Mouse (Mus musculus) small intestine, adult 2 months (tissue): ENCODE results near the gene Cmtm2a. TPM values are rescaled to one million over a fixed set of nuclear protein-coding genes. Genes with fewer than 3 reads are reported as not detected.

Experiments
- H3K27ac ChIP-seq: fragments of 200-500 bp; 2 replicates; pipeline ENCODE4 v1.5.1; 2012; ENCODE audit warnings: low read depth, low read length, control low read depth, inconsistent platforms; ENCODE audit not compliant: insufficient read depth
- H3K27me3 ChIP-seq: fragments of 200-500 bp; 2 replicates; pipeline ENCODE4 v1.6.1; 2012; ENCODE audit warnings: mild to moderate bottlenecking, moderate library complexity, low read length, inconsistent platforms; ENCODE audit not compliant: control insufficient read depth, insufficient read depth
- H3K36me3 ChIP-seq: fragments of 200-500 bp; 2 replicates; pipeline ENCODE4 v1.6.1; 2012; ENCODE audit warnings: mild to moderate bottlenecking, low read length, control low read depth, inconsistent platforms; ENCODE audit not compliant: control insufficient read depth, insufficient read depth
- H3K4me1 ChIP-seq: fragments of 200-500 bp; 2 replicates; pipeline ENCODE4 v1.6.1; 2012; ENCODE audit warnings: low read length, inconsistent platforms, mixed read lengths; ENCODE audit not compliant: control insufficient read depth, insufficient read depth, insufficient read length
- H3K4me3 ChIP-seq: fragments of 200-500 bp; 2 replicates; pipeline ENCODE4 v1.5.1; 2012; ENCODE audit warnings: low read depth, mild to moderate bottlenecking, control low read depth, inconsistent platforms, low read length, moderate library complexity
- CTCF ChIP-seq: fragments of 200-500 bp; IDR thresholded peaks from 2 replicates; pipeline ENCODE4 v1.5.1; 2012; ENCODE audit warnings: low read depth, mild to moderate bottlenecking, control low read depth, inconsistent platforms, low read length, moderate library complexity, mixed read lengths; ENCODE audit not compliant: insufficient replicate concordance, insufficient read length; ENCODE audit errors: extremely low read depth
- POLR2A ChIP-seq: fragments of 200-500 bp; IDR thresholded peaks from 2 replicates; pipeline ENCODE4 v1.6.1; 2012; ENCODE audit warnings: low read depth, mild to moderate bottlenecking, control low read depth, inconsistent platforms, low read length, moderate library complexity
- WGBS: fragments of 180-500 bp; shearing (Covaris S2); methylation state at CpG from one replicate; pipeline ENCODE4 v1.1.7; 2018; 5-methylcytosine and 5-hydroxymethylcytosine counted together
- polyA plus RNA-seq: library from polyadenylated mRNA; depleted of rRNA; stranded (reverse); fragments of >200 nt; gene quantifications from 2 replicates; pipeline ENCODE4 v1.2.3, GENCODE M21; 2012

The Cmtm2a gene
- polyA plus RNA-seq, 1 experiment, result not detected

- no peak overlapping the region for H3K4me3 ChIP-seq
Observed at GRCm38 (mm10) chr8:104249442-104249996, 43.5 kb downstream of the Cmtm2a start.

DNA sequence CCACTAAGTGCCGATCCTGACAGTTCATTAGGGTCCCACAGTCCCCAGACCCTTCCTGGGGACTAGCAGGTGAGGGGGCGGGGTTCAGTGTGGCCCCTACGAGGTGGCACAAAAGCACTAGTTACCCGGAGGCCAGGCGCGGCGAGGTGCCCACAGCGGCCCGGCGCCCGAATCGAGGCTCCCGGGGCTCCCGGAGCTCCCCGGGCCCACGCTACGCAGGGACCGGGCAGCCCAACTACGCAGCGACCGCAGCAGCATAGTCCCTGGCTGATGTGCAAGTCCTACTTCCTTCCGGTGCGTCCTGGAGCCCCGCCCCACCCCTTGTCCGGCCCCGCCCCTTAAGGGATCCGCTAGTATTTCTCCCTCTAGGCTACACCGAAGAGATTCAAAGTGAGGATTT lies 44.7 kb downstream of the Cmtm2a start, which contains the start of gene Tk2:
Tk2 (minus strand) TSS at position 283 of the 400 bp plus-strand sequence.
- Histone ChIP-seq H3K27me3 (0 out of 2 replicates have a peak, but pooled peaks cover 2% of the 10 kb centered on the region), H3K36me3 (no peaks in the 10 kb centered on the region), H3K4me3 (peak within 1 kb of the TSS; percentile 94), H3K4me1 (peaks cover 2% of the 10 kb centered on the region), H3K27ac (peak within 1 kb of the TSS; percentile 66)
- WGBS, result 1% methylated on average over 28 of the region's 28 CpGs
- TF ChIP-seq CTCF (no peak), POLR2A (peak; percentile 83)

More at GRCm38 (mm10) chr8:104249442-104249996, 43.5 kb downstream of the Cmtm2a start:
- 0 out of 2 replicates have a peak, but pooled peaks cover 2% of the 10 kb centered on the region for H3K27me3 ChIP-seq
- no peak for TF ChIP-seq CTCF
- TF ChIP-seq POLR2A, result no peak
- WGBS, result 83% methylated on average over 7 of the region's 7 CpGs
- no peaks in the 10 kb centered on the region for H3K36me3 ChIP-seq
- H3K27ac ChIP-seq, result no peak overlapping the region
- H3K4me1 ChIP-seq, result peaks cover 2% of the 10 kb centered on the region

GRCm38 (mm10) chr8:104247908-104248275 lies 45.1 kb downstream of the Cmtm2a start:
- no peaks in the 10 kb centered on the region for H3K36me3 ChIP-seq
- H3K4me1 ChIP-seq, result peaks cover 2% of the 10 kb centered on the region
- peaks cover 3% of the 10 kb centered on the region; the same call in 1 of the 2 replicates for H3K27me3 ChIP-seq
- WGBS, result 1% methylated on average over 11 of the region's 11 CpGs
- peak overlapping the region; percentile 53 for H3K27ac ChIP-seq
- TF ChIP-seq POLR2A, result no peak
- TF ChIP-seq CTCF, result no peak
- H3K4me3 ChIP-seq, result peak overlapping the region; percentile 94

DNA sequence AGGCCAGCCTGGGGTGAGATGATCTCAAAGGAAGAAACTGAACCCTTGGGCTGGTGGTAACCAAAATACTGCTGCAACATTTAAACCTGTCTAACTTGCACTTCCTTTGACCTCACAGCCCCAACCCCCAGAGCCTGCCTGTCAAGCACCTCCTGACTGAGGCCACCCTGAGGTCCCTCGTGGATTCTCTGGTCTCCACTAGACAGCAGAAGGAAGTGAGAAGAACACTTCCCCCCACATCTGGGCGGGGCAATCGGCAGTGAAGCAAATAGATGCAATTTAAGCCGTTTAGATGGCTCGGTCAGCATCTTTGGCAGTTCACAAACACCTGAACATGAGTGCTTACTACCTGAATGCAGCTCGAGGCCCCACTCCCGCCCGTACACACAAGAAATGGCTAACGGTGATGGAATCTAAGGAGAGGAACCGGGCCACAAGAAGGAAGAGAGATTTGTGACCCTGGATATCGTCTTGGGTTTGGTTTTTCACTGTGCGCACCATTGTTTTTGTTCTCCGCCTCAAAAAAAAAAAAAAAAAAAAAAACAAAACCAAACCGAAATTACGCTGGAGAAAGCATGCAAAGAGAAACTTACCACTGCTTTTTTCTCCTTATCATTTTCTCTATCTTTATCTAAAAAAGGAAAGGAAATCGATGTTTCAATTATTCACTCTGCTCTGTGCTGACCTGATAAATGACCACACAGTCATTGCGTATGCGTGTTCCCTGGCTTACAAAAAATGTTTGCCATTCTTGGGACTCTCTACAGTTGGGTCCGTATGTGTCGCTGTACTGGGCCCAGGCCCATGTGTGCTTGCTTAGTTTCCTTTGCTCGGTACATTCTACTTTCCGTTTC lies 45.7 kb downstream of the Cmtm2a start:
- H3K4me1 ChIP-seq, result peaks cover 2% of the 10 kb centered on the region
- H3K36me3 ChIP-seq, result no peaks in the 10 kb centered on the region
- H3K4me3 ChIP-seq, result peak overlapping the region; percentile 94
- peaks cover 7% of the 10 kb centered on the region; the same call in 1 of the 2 replicates for H3K27me3 ChIP-seq
- TF ChIP-seq CTCF (no peak), POLR2A (no peak)
- peak overlapping the region; percentile 66 for H3K27ac ChIP-seq
- 54% methylated on average over 22 of the region's 22 CpGs for WGBS

- peaks cover 2% of the 10 kb centered on the region for H3K4me1 ChIP-seq
- peaks cover 7% of the 10 kb centered on the region; the same call in 1 of the 2 replicates for H3K27me3 ChIP-seq
- no peak overlapping the region for H3K4me3 ChIP-seq
- no peak for TF ChIP-seq POLR2A
- TF ChIP-seq CTCF, result no peak
- H3K27ac ChIP-seq, result peak overlapping the region; percentile 42
- 78% methylated on average over 4 of the region's 4 CpGs for WGBS
- H3K36me3 ChIP-seq, result no peaks in the 10 kb centered on the region
Observed at GRCm38 (mm10) chr8:104246621-104247020, 46.4 kb downstream of the Cmtm2a start.

DNA sequence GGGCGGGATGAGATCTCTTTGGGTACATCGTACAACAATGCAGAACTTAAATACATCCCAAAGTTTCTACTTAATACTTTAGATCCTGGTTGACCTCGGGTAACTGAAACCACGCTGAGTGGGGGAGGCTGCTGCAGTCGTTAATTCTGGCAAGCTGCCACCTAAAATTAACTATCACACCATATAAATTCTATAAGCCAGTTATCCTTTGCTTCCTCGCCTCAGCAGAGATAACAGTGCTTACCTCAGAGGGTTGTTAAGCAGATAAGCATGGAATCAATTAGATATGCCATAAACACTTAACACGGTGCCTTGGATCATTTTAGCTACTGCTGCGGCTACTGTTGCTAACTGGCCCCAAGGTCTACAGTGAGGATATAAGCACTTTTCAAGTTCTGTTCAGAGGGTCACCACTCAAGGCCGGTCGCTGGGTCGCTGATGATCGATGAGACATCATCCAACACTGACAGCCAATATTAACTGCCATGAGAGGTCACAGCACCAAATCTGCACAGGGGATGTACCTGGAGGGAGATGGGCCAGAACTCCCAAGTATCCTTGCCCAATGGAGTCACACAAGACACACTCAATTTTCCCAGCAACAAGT lies 50.8 kb downstream of the Cmtm2a start:
- Histone ChIP-seq H3K27me3 (peaks cover 24% of the 10 kb centered on the region), H3K27ac (no peak overlapping the region), H3K36me3 (peaks cover 7% of the 10 kb centered on the region; the same call in 1 of the 2 replicates), H3K4me3 (no peak overlapping the region), H3K4me1 (no peaks in the 10 kb centered on the region)
- TF ChIP-seq CTCF (no peak), POLR2A (no peak)
- 33% methylated on average over 12 of the region's 12 CpGs for WGBS
